ENCODE assay signal across 9 mouse cellular contexts in the genomic region with DNA sequence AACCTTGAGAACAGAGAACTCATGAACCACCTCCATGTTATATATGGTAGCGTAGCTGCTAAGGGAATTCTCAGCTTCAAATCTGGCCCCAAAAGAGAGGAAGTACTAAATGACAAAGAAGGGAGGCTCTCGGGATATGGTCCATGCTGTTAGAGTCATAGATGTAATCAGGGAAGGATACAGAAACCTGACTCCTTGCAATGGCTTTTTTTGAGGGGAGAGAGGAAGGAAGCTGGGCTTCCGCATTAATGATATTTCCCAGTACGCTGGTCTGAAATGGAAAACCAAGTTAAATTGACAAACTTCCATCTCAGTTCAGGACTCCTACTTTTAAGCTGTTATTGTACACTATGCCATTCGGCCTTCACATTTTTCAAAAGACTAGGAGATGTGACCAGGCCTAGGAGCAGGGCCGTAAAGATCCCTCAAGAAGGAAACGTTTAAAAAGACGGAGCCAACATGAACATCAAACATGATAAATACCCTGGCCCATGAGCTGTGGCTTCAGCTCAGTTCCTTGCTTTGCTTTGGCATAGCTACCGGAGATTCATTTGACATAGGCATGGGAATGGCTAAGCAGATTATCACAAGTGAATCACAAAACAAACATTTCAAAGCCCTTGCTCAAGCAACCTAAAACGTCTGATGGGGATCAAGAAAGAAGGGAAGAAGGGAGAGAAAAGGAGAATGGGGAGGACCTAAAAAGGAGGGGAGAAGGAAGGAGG.
DNase-seq lines count a peak whose midpoint lies in the region; ATAC-seq lines count a peak whose summit lies in the region.
"Had no signal": no experiment of that assay in that cellular context is flagged by ENCODE, and none has a peak within 500 bp of the region (broad histone marks: within the 10 kb centered on the region; RNA-seq: fewer than 3 reads in every experiment).

No protein-coding gene starts in this region.

- WGBS in lung, embryonic 16.5 days, result 43% methylated on average over 10 of the region's 10 CpGs
- 54% methylated on average over 10 of the region's 10 CpGs for WGBS in limb, embryonic 13.5 days
- WGBS in stomach, embryonic 16.5 days, result 41% methylated on average over 10 of the region's 10 CpGs

- no peak for ATAC-seq in lung, embryonic 16.5 days (ENCODE audit: low read depth)
- no peak for ATAC-seq in limb, embryonic 13.5 days (ENCODE audit: low FRiP score, low read depth)
- ATAC-seq in stomach, embryonic 16.5 days (ENCODE audit: insufficient read depth, low FRiP score), result no peak
- no peak for ATAC-seq in megakaryocyte progenitor cell, adult 5-6 weeks (replicated peaks; ENCODE audit: poor library complexity)

- H3K4me2 ChIP-seq in lung, embryonic 16.5 days (ENCODE audit: low read depth, low read length), result no peak overlapping the region
- no peak overlapping the region for H3K4me2 ChIP-seq in limb, embryonic 13.5 days (replicated peaks)
- H3K4me2 ChIP-seq in stomach, embryonic 16.5 days (ENCODE audit: low read depth, low read length), result no peak overlapping the region

- no peak overlapping the region for H3K4me3 ChIP-seq in lung, embryonic 16.5 days (ENCODE audit: low read length)
- no peak overlapping the region for H3K4me3 ChIP-seq in limb, embryonic 13.5 days
- H3K4me3 ChIP-seq in stomach, embryonic 16.5 days (replicated peaks; ENCODE audit: low read length), result no peak overlapping the region

- H3K9me3 ChIP-seq in lung, embryonic 16.5 days (ENCODE audit: control insufficient read depth, low read length), result no peaks in the 10 kb centered on the region
- H3K9me3 ChIP-seq in limb, embryonic 13.5 days, result no peaks in the 10 kb centered on the region
- no peaks in the 10 kb centered on the region for H3K9me3 ChIP-seq in stomach, embryonic 16.5 days (replicated peaks; ENCODE audit: control insufficient read depth, low read length)

- H3K27me3 ChIP-seq in lung, embryonic 16.5 days (ENCODE audit: control insufficient read depth, insufficient read depth, low read depth, low read length), result no peaks in the 10 kb centered on the region
- H3K27me3 ChIP-seq in limb, embryonic 13.5 days, result no peaks in the 10 kb centered on the region
- no peaks in the 10 kb centered on the region for H3K27me3 ChIP-seq in stomach, embryonic 16.5 days (ENCODE audit: control insufficient read depth, insufficient read depth, low read length)

- H3K9ac ChIP-seq in lung, embryonic 16.5 days (ENCODE audit: low read length), result 0 out of 2 replicates have a peak overlapping the region, but pooled peaks have one; percentile 32
- H3K9ac ChIP-seq in limb, embryonic 13.5 days, result no peak overlapping the region
- H3K9ac ChIP-seq in stomach, embryonic 16.5 days (ENCODE audit: low read length), result no peak overlapping the region

- H3K27ac ChIP-seq in lung, embryonic 16.5 days (ENCODE audit: low read length), result peak overlapping the region; percentile 86
- peak overlapping the region; percentile 67; the same call in 1 of the 2 replicates for H3K27ac ChIP-seq in limb, embryonic 13.5 days
- H3K27ac ChIP-seq in stomach, embryonic 16.5 days (ENCODE audit: low read length), result peak overlapping the region; percentile 76

- DNase-seq in lung, postnatal 4 days, result no peak
- peak; percentile 63 for DNase-seq in fibroblast of lung, adult 2 months (ENCODE audit: low read depth)
- DNase-seq in frontal cortex, postnatal 10 days (ENCODE audit: low spot score in 2 of 2), result no peak
- DNase-seq: kidney, adult 9 months; right cerebral cortex, postnatal 14 days had no signal

- H3K36me3 ChIP-seq in lung, embryonic 16.5 days (ENCODE audit: control insufficient read depth, insufficient read depth, low read length), result no peaks in the 10 kb centered on the region
- no peaks in the 10 kb centered on the region for H3K36me3 ChIP-seq in limb, embryonic 13.5 days
- no peaks in the 10 kb centered on the region for H3K36me3 ChIP-seq in stomach, embryonic 16.5 days (ENCODE audit: control insufficient read depth, insufficient read depth, low read length)

- peaks cover 13% of the 10 kb centered on the region for H3K4me1 ChIP-seq in lung, embryonic 16.5 days (replicated peaks; ENCODE audit: control insufficient read depth, insufficient read depth, low read length)
- peaks cover 27% of the 10 kb centered on the region for H3K4me1 ChIP-seq in limb, embryonic 13.5 days
- peaks cover 21% of the 10 kb centered on the region for H3K4me1 ChIP-seq in stomach, embryonic 16.5 days (ENCODE audit: control insufficient read depth, insufficient read depth, low read length)
